Mouse (Mus musculus): ENCODE measurements around the gene Arl14. TPM values are rescaled to one million over a fixed set of nuclear protein-coding genes. Genes with fewer than 3 reads are reported as not detected.

Gene Arl14
- not detected for total RNA-seq (2021)
- long read RNA-seq: 0 reads

GRCm38 (mm10) chr3:69221806-69222501, at the start of gene Arl14:
TSS of gene Arl14 (plus strand) at chr3:69222419.
- no peak for DNase-seq (ENCODE audit: low spot score in 2 of 2)

GRCm38 (mm10) chr3:69175229-69175628, 47.0 kb upstream of the Arl14 start:
- DNase-seq (ENCODE audit: low spot score in 2 of 2): no peak

GRCm38 (mm10) chr3:69177168-69177797, 44.9 kb upstream of the Arl14 start:
- DNase-seq (ENCODE audit: low spot score in 2 of 2): no peak

- DNase-seq (ENCODE audit: low spot score in 2 of 2): no peak
These were observed 44.3 kb upstream of the Arl14 start for GRCm38 (mm10) chr3:69177914-69178313.

GRCm38 (mm10) chr3:69178365-69179004, 43.7 kb upstream of the Arl14 start:
- no peak for DNase-seq (ENCODE audit: low spot score in 2 of 2)

- no peak for DNase-seq (ENCODE audit: low spot score in 2 of 2)
These were observed 40.7 kb upstream of the Arl14 start for GRCm38 (mm10) chr3:69181531-69181930.

GRCm38 (mm10) chr3:69182225-69182624, 40.0 kb upstream of the Arl14 start:
- DNase-seq (ENCODE audit: low spot score in 2 of 2): no peak

GRCm38 (mm10) chr3:69185244-69185643, 37.0 kb upstream of the Arl14 start:
- no peak for DNase-seq (ENCODE audit: low spot score in 2 of 2)

GRCm38 (mm10) chr3:69186031-69186430, 36.2 kb upstream of the Arl14 start:
- no peak for DNase-seq (ENCODE audit: low spot score in 2 of 2)

GRCm38 (mm10) chr3:69186643-69187042, 35.6 kb upstream of the Arl14 start:
- DNase-seq (ENCODE audit: low spot score in 2 of 2): peak; percentile 21 to 39

GRCm38 (mm10) chr3:69192995-69193394, 29.2 kb upstream of the Arl14 start:
- DNase-seq (ENCODE audit: low spot score in 2 of 2): no peak

- no peak for DNase-seq (ENCODE audit: low spot score in 2 of 2)
These were observed 27.7 kb upstream of the Arl14 start for GRCm38 (mm10) chr3:69194496-69194895.

GRCm38 (mm10) chr3:69195251-69195650, 27.0 kb upstream of the Arl14 start:
- DNase-seq (ENCODE audit: low spot score in 2 of 2): no peak

GRCm38 (mm10) chr3:69198098-69198497, 24.1 kb upstream of the Arl14 start:
- DNase-seq (ENCODE audit: low spot score in 2 of 2): no peak

- no peak for DNase-seq (ENCODE audit: low spot score in 2 of 2)
These were observed 22.0 kb upstream of the Arl14 start for GRCm38 (mm10) chr3:69200251-69200650.

- DNase-seq (ENCODE audit: low spot score in 2 of 2): no peak
These were observed 21.0 kb upstream of the Arl14 start for GRCm38 (mm10) chr3:69201206-69201605.

- DNase-seq (ENCODE audit: low spot score in 2 of 2): no peak
These were observed 19.3 kb upstream of the Arl14 start for GRCm38 (mm10) chr3:69202876-69203275.

- no peak for DNase-seq (ENCODE audit: low spot score in 2 of 2)
These were observed 16.8 kb upstream of the Arl14 start for GRCm38 (mm10) chr3:69205266-69206054.

GRCm38 (mm10) chr3:69206193-69206893, 15.9 kb upstream of the Arl14 start:
- DNase-seq (ENCODE audit: low spot score in 2 of 2): no peak

- DNase-seq (ENCODE audit: low spot score in 2 of 2): peak in 1 of 2 experiments; percentile 16
These were observed 13.5 kb upstream of the Arl14 start for GRCm38 (mm10) chr3:69208441-69209309.
